Mouse (Mus musculus) adrenal gland, adult 8-10 months (tissue): ENCODE measurements around the gene 1190002N15Rik. TPM values are rescaled to one million over a fixed set of nuclear protein-coding genes. Genes with fewer than 3 reads are reported as not detected.

ENCODE experiments used
- DNase-seq: peaks from one replicate; pipeline ENCODE4 v3.0.0; 2022
- total RNA-seq, 4 experiments: library from RNA; stranded (reverse); gene quantifications; 2 replicates each; pipeline ENCODE4 v1.2.4; 2022

The 1190002N15Rik gene
- total RNA-seq, 4 experiments from 2014 or later, result 14.0 to 21.4 (median 17.1) TPM

DNA sequence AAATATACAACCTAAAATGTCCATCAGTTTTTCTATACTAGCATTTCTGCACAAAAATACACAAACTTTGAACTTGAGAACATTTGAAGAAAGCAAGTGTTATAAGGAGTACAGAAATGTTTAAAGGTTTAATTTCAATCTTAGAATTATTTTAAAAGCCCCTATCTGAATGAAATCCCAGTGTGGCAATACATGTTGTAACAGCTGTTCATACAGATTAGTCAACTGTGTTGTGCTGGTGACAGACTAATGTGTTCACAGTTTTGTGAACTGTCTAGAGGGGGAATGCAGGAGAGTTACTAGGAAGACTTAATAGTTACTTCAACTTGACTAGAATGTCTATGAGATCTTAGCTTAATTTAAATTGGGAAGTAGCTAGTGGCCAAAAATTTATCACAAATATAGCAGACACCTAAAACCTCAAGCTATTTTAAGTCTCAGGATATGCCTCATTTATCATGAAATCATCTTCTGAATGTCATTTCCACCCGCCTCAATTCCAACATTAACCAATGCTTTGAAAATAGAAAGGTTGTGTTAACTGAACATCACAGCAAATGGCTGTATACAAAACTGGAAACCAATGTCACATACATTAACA is 8.6 kb downstream of the 1190002N15Rik start:
- no peak for DNase-seq

DNA sequence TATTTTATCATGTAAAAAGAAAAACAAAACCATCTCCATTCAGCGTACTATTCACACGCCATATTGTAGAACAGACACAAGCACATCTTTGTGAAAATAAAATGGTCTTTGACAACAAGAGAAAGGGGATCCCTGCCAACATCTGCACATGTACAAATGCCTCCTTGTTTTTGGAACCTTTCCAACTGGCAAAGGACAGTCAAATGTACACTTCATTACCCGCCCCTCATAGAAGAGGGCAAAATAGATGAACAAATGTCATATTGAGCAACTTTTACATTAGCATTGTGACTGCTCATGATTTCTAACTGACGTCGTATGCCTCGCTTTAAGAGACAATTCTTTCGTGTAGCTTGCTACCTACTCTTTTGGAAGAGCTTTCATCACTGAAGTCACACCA is 11.4 kb downstream of the 1190002N15Rik start:
- DNase-seq, result no peak

DNA sequence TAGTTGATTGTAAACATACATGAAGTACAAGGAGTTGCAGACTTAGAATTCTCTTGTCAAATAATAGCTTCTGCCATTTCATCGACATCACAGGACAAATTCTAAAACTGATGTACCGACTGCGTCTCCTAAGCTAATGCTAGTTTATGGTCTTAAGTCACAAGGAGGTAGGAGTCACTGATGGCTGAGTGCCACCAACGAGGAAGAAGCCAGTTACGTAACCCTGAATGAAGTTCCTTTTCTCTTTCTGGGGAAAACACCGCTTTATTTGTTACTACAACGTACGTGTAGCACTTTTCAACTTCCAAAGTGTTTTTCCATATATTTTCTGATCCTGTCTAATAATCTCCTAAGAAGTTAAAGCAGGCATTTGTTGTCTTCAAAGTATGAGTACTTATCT is 25.6 kb downstream of the 1190002N15Rik start:
- DNase-seq, result no peak

DNA sequence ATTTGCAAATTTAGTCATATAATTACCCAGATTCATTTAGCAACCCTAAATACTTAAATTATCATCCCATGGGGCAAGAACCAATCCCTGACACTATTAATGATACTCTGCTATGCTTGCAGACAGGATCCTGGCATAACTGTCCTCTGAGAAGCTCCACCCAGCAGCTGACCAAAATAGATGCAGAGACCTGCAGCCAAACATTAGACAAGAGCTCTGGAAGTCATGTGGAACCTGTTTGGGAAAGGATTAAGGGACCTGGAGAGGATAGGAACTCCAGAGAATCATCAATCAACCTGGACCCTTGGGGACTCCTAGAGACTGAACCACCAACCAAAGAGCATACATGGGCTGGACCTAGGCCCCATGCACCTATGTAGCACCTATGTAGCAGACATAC is 26.7 kb downstream of the 1190002N15Rik start:
- DNase-seq, result no peak

DNA sequence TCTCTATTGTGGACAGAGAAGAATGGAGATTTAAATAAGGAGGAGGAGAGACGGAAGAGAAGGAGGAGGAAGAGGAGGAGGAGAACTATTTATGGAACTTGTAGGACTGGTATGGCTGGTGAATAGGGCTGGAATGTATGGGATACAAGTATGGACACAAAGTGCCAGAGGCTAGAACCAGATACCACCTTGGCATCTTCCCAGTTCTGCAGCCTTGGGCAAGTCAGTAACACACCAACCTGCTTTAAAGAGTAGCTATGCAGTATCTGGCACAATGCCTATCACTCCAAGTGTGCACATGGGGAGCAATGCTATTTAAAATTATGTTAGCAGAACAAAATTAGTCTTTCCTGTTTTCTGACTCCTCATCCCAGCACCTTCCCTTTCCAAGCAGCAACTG is 30.9 kb downstream of the 1190002N15Rik start:
- no peak for DNase-seq

DNA sequence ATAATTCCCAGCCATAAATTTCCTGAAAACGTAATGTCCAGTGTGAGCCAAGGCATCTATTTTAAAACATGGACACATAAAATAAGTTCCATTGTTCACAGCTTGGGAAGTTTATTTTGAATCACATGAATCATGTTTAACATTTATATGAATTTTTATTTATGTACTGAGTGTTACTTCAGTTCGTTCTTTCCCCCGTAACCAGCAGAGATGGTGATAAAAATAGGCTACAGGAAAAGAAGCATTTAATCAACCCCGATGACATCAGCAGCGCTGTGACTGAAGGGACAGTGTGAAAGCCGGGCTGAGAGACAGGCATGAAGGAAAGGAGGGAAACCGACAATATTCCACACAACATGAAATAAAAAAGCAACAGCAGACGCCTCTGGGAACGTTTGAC is 46.4 kb downstream of the 1190002N15Rik start:
- no peak for DNase-seq

DNA sequence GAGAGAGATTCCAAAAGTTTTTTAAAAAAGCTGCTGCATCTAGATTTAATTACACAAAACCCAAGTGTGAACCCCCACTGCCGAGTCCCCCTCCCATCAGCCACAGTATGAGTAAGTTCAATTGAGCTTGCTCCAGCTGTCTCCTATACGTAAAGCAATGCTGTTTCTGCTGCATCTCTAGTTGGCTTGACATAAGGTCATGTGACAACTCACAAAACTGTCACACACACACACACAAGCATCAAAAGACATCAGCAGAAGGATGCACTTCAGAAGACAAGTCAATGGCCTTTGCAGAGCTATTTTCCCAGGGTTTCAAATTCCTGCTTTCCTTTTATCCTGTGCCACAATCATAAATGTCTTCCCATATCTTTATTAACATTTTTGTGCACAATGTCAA is 49.9 kb downstream of the 1190002N15Rik start:
- no peak for DNase-seq

DNA sequence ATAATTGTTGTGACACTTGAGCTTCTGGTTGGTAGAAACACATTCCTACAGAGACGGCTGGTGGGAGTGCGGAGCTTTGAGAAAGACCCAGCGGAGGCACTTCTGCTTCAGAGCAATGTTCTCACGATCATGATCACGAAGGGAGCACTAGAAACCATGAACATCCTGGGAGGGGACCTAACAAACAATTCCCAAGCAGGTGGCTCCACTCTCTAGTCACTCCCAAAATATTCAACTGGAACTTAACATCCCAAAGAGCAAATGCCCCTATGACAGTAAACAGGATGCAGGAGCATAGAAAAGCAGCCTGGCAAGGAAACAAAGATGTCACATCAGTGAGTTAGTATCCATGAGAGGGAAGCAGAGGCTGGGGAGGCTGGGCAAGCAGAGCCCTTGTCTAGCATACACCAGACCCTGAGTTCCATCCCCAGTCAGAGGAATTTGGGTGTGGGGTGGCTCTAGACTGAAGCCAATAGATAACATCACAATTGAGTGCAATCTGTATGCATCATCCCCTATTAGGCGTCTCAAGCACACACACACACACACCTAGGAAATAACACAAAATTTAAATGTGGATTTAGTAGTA is 54.5 kb downstream of the 1190002N15Rik start:
- DNase-seq, result no peak

DNA sequence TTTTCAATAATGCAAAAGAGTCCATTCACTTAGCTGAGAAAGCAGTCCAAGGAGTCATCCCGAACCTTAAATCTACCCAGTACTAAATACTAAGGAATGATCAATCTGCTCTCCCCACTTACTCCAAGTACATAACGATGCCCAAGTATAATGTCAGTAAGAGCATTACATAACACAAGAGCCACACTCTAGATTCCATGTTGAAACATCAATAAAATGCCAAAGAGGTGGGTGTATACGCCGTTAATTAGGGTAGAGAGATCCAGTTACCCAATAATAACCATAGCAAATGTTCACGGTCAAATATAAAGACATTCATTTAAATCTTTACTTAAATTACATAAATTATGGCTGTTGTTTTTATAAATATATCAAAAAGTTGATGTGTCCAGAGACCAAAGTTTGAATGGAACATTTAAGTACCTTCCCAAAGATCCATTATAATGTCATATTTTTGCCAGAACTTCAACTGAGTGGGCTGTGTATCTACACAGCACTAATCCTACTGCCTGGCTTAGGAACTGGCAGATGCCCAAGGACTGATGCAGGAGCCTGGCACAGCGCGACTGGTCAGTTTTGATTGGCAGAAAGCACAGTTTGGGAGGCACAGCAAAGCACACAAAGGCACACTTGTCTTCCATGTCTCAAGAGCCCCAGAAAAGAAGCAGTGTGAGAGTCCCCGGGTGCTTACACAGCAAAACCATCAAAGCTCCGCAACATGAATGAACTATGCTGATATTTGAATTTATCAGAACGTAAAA is 55.5 kb downstream of the 1190002N15Rik start:
- peak; percentile 15 for DNase-seq

DNA sequence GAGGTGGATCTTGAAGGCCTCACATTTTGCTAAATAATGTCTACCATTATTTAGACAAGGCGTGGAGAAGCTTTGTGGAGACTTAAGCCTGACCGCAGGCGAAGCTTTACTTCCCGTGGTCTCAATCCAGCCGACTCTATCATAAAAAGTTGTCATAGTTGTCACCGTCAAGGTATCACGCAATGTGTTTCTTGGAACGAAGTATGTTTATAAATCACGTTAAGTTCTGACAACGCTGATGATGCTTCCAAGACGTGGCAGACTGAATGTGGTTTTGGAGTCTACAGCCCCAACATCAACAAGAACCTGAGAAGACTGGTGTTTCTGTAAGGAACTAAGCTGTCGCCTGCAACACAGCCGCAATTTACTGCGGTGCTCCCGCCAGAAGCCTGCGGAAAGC is 56.8 kb downstream of the 1190002N15Rik start:
- DNase-seq, result no peak

DNA sequence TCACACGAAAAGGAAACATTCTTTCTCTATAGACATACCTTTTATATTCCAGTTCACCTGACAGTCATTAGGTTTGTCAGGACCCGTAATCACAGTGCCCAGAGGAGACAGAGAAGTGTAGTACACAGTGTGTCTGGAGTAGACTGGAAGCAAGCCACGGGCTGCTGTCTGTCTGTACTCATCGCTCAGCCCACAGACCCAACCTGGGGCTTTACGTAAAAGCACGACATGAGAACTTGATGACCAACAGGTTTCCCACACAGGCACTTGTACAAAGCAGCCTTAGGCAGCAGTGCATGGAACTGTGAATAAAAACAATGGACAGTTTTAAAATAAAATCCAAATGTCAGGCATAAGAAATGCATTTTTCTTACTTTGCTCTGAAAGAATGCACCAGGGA is 58.5 kb downstream of the 1190002N15Rik start:
- DNase-seq, result no peak

DNA sequence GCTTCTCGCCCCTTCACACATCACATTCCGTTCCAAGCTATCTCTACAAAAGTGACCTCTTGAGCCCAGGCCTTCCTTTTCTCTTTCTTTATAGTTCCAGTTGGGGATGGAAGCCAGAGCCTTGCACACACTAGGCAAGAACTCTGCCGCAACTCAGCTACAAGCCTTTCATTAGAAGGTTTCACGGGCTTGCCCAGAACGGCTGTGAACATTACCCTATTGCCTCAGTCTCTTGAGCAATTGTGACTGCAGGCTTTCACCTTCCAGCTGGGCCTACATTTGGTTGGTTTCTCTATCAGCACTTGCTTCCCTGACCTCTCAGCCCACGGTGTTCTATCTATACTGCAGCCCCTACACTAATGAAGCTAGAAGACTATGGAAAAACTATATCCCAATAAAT is 58.9 kb downstream of the 1190002N15Rik start:
- no peak for DNase-seq

DNA sequence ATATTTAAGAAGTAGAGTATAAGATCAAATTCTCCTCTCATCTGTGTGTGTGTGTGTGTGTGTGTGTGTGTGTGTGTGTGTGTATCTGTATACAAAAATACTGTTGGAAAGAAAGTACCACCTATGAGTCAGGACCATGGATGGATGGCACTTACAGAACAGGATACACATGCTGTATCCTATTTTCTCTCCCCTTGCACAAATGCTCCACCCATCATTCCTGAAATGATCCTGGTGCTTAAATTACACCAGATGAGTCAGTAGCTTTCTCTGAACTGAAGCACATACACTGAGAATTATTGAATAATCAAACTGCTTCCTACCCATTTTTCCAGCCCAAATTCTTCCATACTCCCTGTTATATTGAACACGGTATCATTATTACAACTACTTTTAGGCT is 61.9 kb downstream of the 1190002N15Rik start:
- no peak for DNase-seq

DNA sequence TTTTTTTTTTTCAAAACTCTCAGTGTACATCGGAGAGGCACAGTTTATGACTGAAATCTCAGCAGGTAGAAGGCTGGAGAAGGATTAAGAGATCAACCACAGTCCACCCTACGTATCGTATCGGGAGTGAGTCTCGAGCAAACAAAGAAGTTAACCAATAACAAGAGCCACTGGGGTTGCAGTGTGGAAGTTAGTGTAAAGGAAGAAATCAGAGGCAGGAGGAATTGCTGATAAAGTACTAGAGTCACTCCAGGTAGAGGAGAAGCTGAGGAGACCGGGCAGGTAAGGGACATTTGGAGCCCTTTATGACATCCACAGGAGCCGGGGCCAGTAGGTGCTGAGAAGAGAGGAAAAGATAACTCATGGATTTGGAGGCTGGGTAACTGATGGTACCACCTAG is 64.0 kb downstream of the 1190002N15Rik start:
- DNase-seq, result no peak

DNA sequence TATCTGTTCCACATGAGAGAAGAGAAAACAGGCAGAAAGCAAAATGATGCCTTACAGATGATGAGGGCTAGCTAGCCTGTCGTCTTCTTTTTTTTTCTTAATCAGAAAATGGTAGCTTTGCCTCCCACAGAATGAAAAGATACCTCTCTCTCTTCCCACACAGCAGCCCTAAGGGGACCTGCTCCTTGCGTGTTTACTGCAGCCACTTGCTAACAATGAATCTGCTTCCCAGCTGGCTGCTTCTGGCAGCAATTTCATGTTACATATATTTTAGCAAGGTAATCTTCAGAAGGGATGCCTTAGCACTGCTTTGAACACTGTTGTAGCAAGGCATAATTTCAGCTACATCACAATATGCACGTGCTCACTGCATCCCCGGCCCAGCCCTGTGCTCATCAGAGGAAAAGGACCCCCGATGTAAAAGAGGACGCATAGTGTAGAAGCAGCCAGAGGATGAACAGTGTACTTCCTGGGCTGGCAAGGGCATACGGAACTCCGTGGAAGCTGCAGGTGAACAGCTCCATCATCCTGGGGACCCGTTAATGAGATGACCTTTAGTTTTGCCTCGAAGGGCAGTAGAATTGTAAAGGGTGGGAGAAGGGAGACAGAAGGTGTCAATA is 64.8 kb downstream of the 1190002N15Rik start:
- no peak for DNase-seq

DNA sequence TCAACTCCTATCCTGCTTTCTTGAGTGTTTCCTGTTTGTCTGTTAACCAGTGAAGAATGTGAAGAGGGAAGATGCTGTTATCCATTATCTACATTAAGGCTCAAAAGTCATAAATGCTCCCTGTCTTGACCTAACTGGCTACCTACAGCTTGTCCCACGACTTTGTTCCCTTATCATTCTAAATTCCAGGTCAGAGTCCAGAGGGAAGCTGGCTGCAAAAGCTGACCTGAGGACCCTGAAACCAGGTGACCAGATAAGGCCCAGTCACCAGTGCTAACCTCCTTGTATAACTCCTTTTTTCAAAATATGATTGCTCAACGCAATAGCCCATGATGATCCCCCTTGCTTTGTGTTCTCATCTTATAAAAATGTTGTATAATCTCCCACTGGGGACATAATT is 66.4 kb downstream of the 1190002N15Rik start:
- DNase-seq, result no peak

Other genes starting within 250 kb of the 1190002N15Rik start
- gene Slc9a9, start 131.8 kb upstream of the 1190002N15Rik start, total RNA-seq, result 1 to 10 TPM; 2.6 to 6.8 (median 3.4) TPM